Mouse (Mus musculus): ENCODE data around the gene Grin2d.

Gene Grin2d

GRCm38 (mm10) chr7:45805941-45806340 lies 72.2 kb downstream of the Grin2d start:
- DNase-seq (ENCODE audit: low spot score): no peak

- no peak for DNase-seq (ENCODE audit: low spot score)
These were observed 75.6 kb downstream of the Grin2d start for GRCm38 (mm10) chr7:45802551-45802950.

GRCm38 (mm10) chr7:45801348-45801747 lies 76.8 kb downstream of the Grin2d start:
- peak; percentile 84 for DNase-seq (ENCODE audit: low spot score)

- DNase-seq (ENCODE audit: low spot score): peak; percentile 58
These were observed 77.5 kb downstream of the Grin2d start for GRCm38 (mm10) chr7:45800546-45801204.

GRCm38 (mm10) chr7:45800001-45800400 lies 78.2 kb downstream of the Grin2d start:
- no peak for DNase-seq (ENCODE audit: low spot score)

- no peak for DNase-seq (ENCODE audit: low spot score)
These were observed 79.2 kb downstream of the Grin2d start for GRCm38 (mm10) chr7:45798931-45799330.

- peak; percentile 42 for DNase-seq (ENCODE audit: low spot score)
These were observed 79.7 kb downstream of the Grin2d start for GRCm38 (mm10) chr7:45798511-45798836.

- DNase-seq (ENCODE audit: low spot score): no peak
These were observed 80.3 kb downstream of the Grin2d start for GRCm38 (mm10) chr7:45797661-45798510.

- DNase-seq (ENCODE audit: low spot score): peak; percentile 69
These were observed 81.2 kb downstream of the Grin2d start for GRCm38 (mm10) chr7:45796950-45797349.

- DNase-seq (ENCODE audit: low spot score): no peak
These were observed 83.2 kb downstream of the Grin2d start for GRCm38 (mm10) chr7:45794971-45795370.

GRCm38 (mm10) chr7:45793969-45794585 lies 84.1 kb downstream of the Grin2d start:
- no peak for DNase-seq (ENCODE audit: low spot score)

- DNase-seq (ENCODE audit: low spot score): no peak
These were observed 84.9 kb downstream of the Grin2d start for GRCm38 (mm10) chr7:45793240-45793639.

- DNase-seq (ENCODE audit: low spot score): no peak
These were observed 86.3 kb downstream of the Grin2d start for GRCm38 (mm10) chr7:45791756-45792490.

- DNase-seq (ENCODE audit: low spot score): no peak
These were observed 87.5 kb downstream of the Grin2d start for GRCm38 (mm10) chr7:45790721-45791120.

GRCm38 (mm10) chr7:45787642-45788041 lies 90.5 kb downstream of the Grin2d start:
- DNase-seq (ENCODE audit: low spot score): no peak

GRCm38 (mm10) chr7:45786661-45787413 lies 91.3 kb downstream of the Grin2d start:
- DNase-seq (ENCODE audit: low spot score): no peak

GRCm38 (mm10) chr7:45786136-45786578 lies 92.0 kb downstream of the Grin2d start:
- DNase-seq (ENCODE audit: low spot score): no peak

GRCm38 (mm10) chr7:45785388-45786135 lies 92.6 kb downstream of the Grin2d start:
- DNase-seq (ENCODE audit: low spot score): no peak

GRCm38 (mm10) chr7:45784524-45785372 lies 93.4 kb downstream of the Grin2d start, which contains the start of gene Sult2b1:
TSS of gene Sult2b1 (minus strand) at chr7:45784669.
- no peak for DNase-seq (ENCODE audit: low spot score)

All from spleen, adult 12 weeks (tissue).